ENCODE assay signal across 8 mouse cellular contexts in the genomic region with DNA sequence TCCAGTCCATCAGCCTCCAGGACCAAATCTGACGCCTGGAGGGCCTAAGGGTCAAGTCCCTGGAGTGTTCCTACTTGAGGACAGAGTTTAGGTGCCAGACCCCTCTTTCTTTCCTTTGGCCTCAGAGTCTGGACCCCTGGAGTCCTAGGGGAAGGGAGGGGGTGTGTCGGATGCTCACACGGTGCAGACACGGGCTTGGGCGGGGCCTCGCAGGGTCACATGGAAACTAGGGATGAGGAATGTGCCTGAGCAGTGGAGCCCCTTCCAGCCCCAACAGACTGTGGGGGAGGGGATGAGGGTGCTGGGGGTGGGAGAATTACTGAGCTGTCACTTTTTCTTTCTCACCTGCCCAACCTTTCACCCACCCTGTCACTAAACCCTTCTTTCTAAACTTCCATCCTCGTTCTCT. TPM values are rescaled to one million over a fixed set of nuclear protein-coding genes. Genes with fewer than 3 reads are reported as not detected.
A peak's percentile ranks its signal among the peaks of the same experiment; 100 is the strongest.
DNase-seq lines count a peak whose midpoint lies in the region; ATAC-seq and TF ChIP-seq lines count a peak whose summit lies in the region.

No protein-coding gene starts in this region.

- no peaks in the 10 kb centered on the region for H3K27me3 ChIP-seq in limb, embryonic 14.5 days (ENCODE audit: control insufficient read depth, insufficient read depth, low read length)
- no peaks in the 10 kb centered on the region for H3K27me3 ChIP-seq in midbrain, postnatal 0 days (ENCODE audit: insufficient read depth, low read length)
- no peaks in the 10 kb centered on the region for H3K27me3 ChIP-seq in thymus, adult 2 months (ENCODE audit: control insufficient read depth, insufficient read depth, low read length)

- peak; percentile 76 to 85 for DNase-seq in urinary bladder, adult 18-20 months (ENCODE audit: low spot score in 2 of 2)
- DNase-seq in urinary bladder, postnatal 10 days (ENCODE audit: low spot score) = no peak
- DNase-seq in embryo, embryonic 10.5 days (ENCODE audit: low spot score) = peak; percentile 80
- peak; percentile 85 for DNase-seq in heart, adult 8-10 months (ENCODE audit: low spot score)
- peak; percentile 96 for DNase-seq in kidney, adult 8-10 months
- peak; percentile 52 for DNase-seq in limb, embryonic 14.5 days (ENCODE audit: low spot score)
- DNase-seq in midbrain, postnatal 0 days (ENCODE audit: low spot score) = no peak
- peak; percentile 54 for DNase-seq in thymus, adult 2 months

- no peak for ATAC-seq in limb, embryonic 14.5 days (ENCODE audit: low FRiP score, low read depth)
- ATAC-seq in midbrain, postnatal 0 days (ENCODE audit: low FRiP score) = no peak

- peak overlapping the region; percentile 79; the same call in 1 of the 2 replicates for H3K27ac ChIP-seq in limb, embryonic 14.5 days (replicated peaks; ENCODE audit: low read depth, low read length)
- peak overlapping the region; percentile 91; the same call in 1 of the 2 replicates for H3K27ac ChIP-seq in midbrain, postnatal 0 days (ENCODE audit: low read depth, low read length)
- peak overlapping the region; percentile 57 for H3K27ac ChIP-seq in thymus, adult 2 months (ENCODE audit: control insufficient read depth, insufficient read depth, low read length)

- H3K4me3 ChIP-seq in limb, embryonic 14.5 days (replicated peaks; ENCODE audit: low read length) = peak overlapping the region; percentile 63
- peak overlapping the region; percentile 61 for H3K4me3 ChIP-seq in midbrain, postnatal 0 days (ENCODE audit: low read depth, low read length)
- peak overlapping the region; percentile 53 for H3K4me3 ChIP-seq in thymus, adult 2 months (ENCODE audit: control insufficient read depth, insufficient read depth, low read length)

- H3K36me3 ChIP-seq in limb, embryonic 14.5 days (ENCODE audit: control insufficient read depth, insufficient read depth, low read length) = peaks cover 18% of the 10 kb centered on the region
- peaks cover 7% of the 10 kb centered on the region for H3K36me3 ChIP-seq in midbrain, postnatal 0 days (ENCODE audit: insufficient read depth, low read length)
- H3K36me3 ChIP-seq in thymus, adult 2 months (ENCODE audit: control insufficient read depth, insufficient read depth, low read length) = peaks cover 5% of the 10 kb centered on the region

- TF ChIP-seq CTCF in midbrain, postnatal 0 days (IDR thresholded peaks at IDR 0.05) = no peak
- no peak for TF ChIP-seq CTCF in thymus, adult 2 months (IDR thresholded peaks at IDR 0.05; ENCODE audit: borderline replicate concordance, control insufficient read depth, extremely low read depth, insufficient read depth, low read length, poor library complexity)

- H3K9ac ChIP-seq in limb, embryonic 14.5 days (ENCODE audit: low read depth, low read length, severe bottlenecking) = peak overlapping the region; percentile 44; the same call in 1 of the 2 replicates
- peak overlapping the region; percentile 71 for H3K9ac ChIP-seq in midbrain, postnatal 0 days (replicated peaks; ENCODE audit: low read length, poor library complexity, severe bottlenecking)

- H3K4me1 ChIP-seq in limb, embryonic 14.5 days (ENCODE audit: control insufficient read depth, insufficient read depth, low read length) = peaks cover 35% of the 10 kb centered on the region
- peaks cover 33% of the 10 kb centered on the region for H3K4me1 ChIP-seq in midbrain, postnatal 0 days (ENCODE audit: insufficient read depth, low read length)
- peaks cover 42% of the 10 kb centered on the region for H3K4me1 ChIP-seq in thymus, adult 2 months (replicated peaks; ENCODE audit: control insufficient read depth, insufficient read depth, low read length)

- no peak for TF ChIP-seq POLR2A in limb, embryonic 14.5 days (IDR thresholded peaks at IDR 0.05; ENCODE audit: borderline replicate concordance, extremely low read depth, insufficient read depth, insufficient read length)
- TF ChIP-seq POLR2A in thymus, adult 2 months (IDR thresholded peaks at IDR 0.05; ENCODE audit: control insufficient read depth, extremely low read depth, insufficient read depth, low read length, poor library complexity) = no peak

- no peaks in the 10 kb centered on the region for H3K9me3 ChIP-seq in limb, embryonic 14.5 days (ENCODE audit: control insufficient read depth, low read length)
- H3K9me3 ChIP-seq in midbrain, postnatal 0 days (ENCODE audit: low read length) = no peaks in the 10 kb centered on the region

- peak overlapping the region; percentile 88 for H3K4me2 ChIP-seq in limb, embryonic 14.5 days (replicated peaks; ENCODE audit: low read depth, low read length, severe bottlenecking)
- H3K4me2 ChIP-seq in midbrain, postnatal 0 days (ENCODE audit: low read depth, low read length, poor library complexity, severe bottlenecking) = peak overlapping the region; percentile 81

- WGBS in limb, embryonic 14.5 days = 1% methylated on average over 7 of the region's 7 CpGs
- WGBS in midbrain, postnatal 0 days = 1% methylated on average over 7 of the region's 7 CpGs
- 2% methylated on average over 7 of the region's 7 CpGs for whole genome bisulfite sequencing in thymus, adult 2 months

RNA-seq across cellular contexts. Expression of a gene that starts 1.0 kb away (rescaled TPM):
- 100 to 1,000 TPM in 3 of 4 experiments, 10 to 100 TPM in 1; 72.2 to 183 (median 152) TPM for total RNA-seq in heart, adult 8-10 months (2022)
- 15.1 and 16.8 TPM in 2 replicates for polyA plus RNA-seq in limb, embryonic 14.5 days (2012; rRNA removed)
- polyA plus RNA-seq in limb, embryonic 14.5 days (2014; fragmentation: Nextera tagmentation; extraction: Ambion mirVana) = 7.0 and 8.9 TPM in 2 replicates
- 8.4 and 9.6 TPM in 2 replicates for total RNA-seq in midbrain, postnatal 0 days (2014; rRNA removed)
- 4.6 and 4.8 TPM in 2 replicates for polyA plus RNA-seq in midbrain, postnatal 0 days (2015; fragmentation: Nextera tagmentation; extraction: Ambion mirVana)
- 28.2 and 31.3 TPM in 2 replicates for polyA plus RNA-seq in thymus, adult 2 months (2012; rRNA removed)

RNA-seq across cellular contexts. Expression of a gene that starts 6.2 kb away (rescaled TPM):
- total RNA-seq in heart, adult 8-10 months (2022) = 1 to 10 TPM; 5.5 to 8.7 (median 8.1) TPM
- polyA plus RNA-seq in limb, embryonic 14.5 days (2012; rRNA removed) = 34.1 and 46.4 TPM in 2 replicates
- polyA plus RNA-seq in limb, embryonic 14.5 days (2014; fragmentation: Nextera tagmentation; extraction: Ambion mirVana) = 9.5 and 10.6 TPM in 2 replicates
- total RNA-seq in midbrain, postnatal 0 days (2014; rRNA removed) = 118 and 130 TPM in 2 replicates
- 107 and 114 TPM in 2 replicates for polyA plus RNA-seq in midbrain, postnatal 0 days (2015; fragmentation: Nextera tagmentation; extraction: Ambion mirVana)
- 2.2 and 2.7 TPM in 2 replicates for polyA plus RNA-seq in thymus, adult 2 months (2012; rRNA removed)

RNA-seq across cellular contexts. Expression of a gene that starts 9.4 kb away (rescaled TPM):
- total RNA-seq in heart, adult 8-10 months (2022) = 100 to 1,000 TPM; 552 to 697 (median 598) TPM
- polyA plus RNA-seq in limb, embryonic 14.5 days (2012; rRNA removed) = 1,056 and 1,196 TPM in 2 replicates
- 1,210 and 1,246 TPM in 2 replicates for polyA plus RNA-seq in limb, embryonic 14.5 days (2014; fragmentation: Nextera tagmentation; extraction: Ambion mirVana)
- total RNA-seq in midbrain, postnatal 0 days (2014; rRNA removed) = 801 and 989 TPM in 2 replicates
- 473 and 492 TPM in 2 replicates for polyA plus RNA-seq in midbrain, postnatal 0 days (2015; fragmentation: Nextera tagmentation; extraction: Ambion mirVana)
- polyA plus RNA-seq in thymus, adult 2 months (2012; rRNA removed) = 2,384 and 2,707 TPM in 2 replicates

RNA-seq across cellular contexts. Expression of a gene that starts 11.7 kb away (rescaled TPM):
- under 1 TPM in 3 of 4 experiments, not detected in 1; 0.16 to 0.25 (median 0.23) TPM for total RNA-seq in heart, adult 8-10 months (2022)
- 1.7 and 2.8 TPM in 2 replicates for polyA plus RNA-seq in limb, embryonic 14.5 days (2012; rRNA removed)
- 0.46 and 0.92 TPM in 2 replicates for polyA plus RNA-seq in limb, embryonic 14.5 days (2014; fragmentation: Nextera tagmentation; extraction: Ambion mirVana)
- 0.28 and 1.0 TPM in 2 replicates for total RNA-seq in midbrain, postnatal 0 days (2014; rRNA removed)
- 0.37 and 0.79 TPM in 2 replicates for polyA plus RNA-seq in midbrain, postnatal 0 days (2015; fragmentation: Nextera tagmentation; extraction: Ambion mirVana)
- 1.6 and 1.9 TPM in 2 replicates for polyA plus RNA-seq in thymus, adult 2 months (2012; rRNA removed)

RNA-seq across cellular contexts. Expression of a gene that starts 11.9 kb away (rescaled TPM):
- total RNA-seq in heart, adult 8-10 months (2022) = 10 to 100 TPM; 15.3 to 19.3 (median 18.4) TPM
- polyA plus RNA-seq in limb, embryonic 14.5 days (2012; rRNA removed) = 36.9 and 48.5 TPM in 2 replicates
- 27.5 and 29.2 TPM in 2 replicates for polyA plus RNA-seq in limb, embryonic 14.5 days (2014; fragmentation: Nextera tagmentation; extraction: Ambion mirVana)
- 22.4 and 23.5 TPM in 2 replicates for total RNA-seq in midbrain, postnatal 0 days (2014; rRNA removed)
- polyA plus RNA-seq in midbrain, postnatal 0 days (2015; fragmentation: Nextera tagmentation; extraction: Ambion mirVana) = 15.8 and 18.1 TPM in 2 replicates
- 87.4 and 88.1 TPM in 2 replicates for polyA plus RNA-seq in thymus, adult 2 months (2012; rRNA removed)

Comparison
In these comparisons a context has a peak if more than half of its experiments do, and no peak if none do; other contexts are left out.
1. DNase-seq: peak in urinary bladder, adult 18-20 months (2 of 2), embryo, embryonic 10.5 days (single experiment), heart, adult 8-10 months (single experiment), kidney, adult 8-10 months (2 of 2), limb, embryonic 14.5 days (single experiment) and thymus, adult 2 months (single experiment); none in urinary bladder, postnatal 10 days (single experiment) and midbrain, postnatal 0 days (single experiment).
2. Peak in every context shown above with its lines, with median percentiles within 50 percentile points of each other: H3K27ac ChIP-seq and H3K4me3 ChIP-seq.